Mouse (Mus musculus) forebrain, embryonic 13.5 days (tissue): ENCODE data around the gene Gfod1. TPM values are rescaled to one million over a fixed set of nuclear protein-coding genes. Genes with fewer than 3 reads are reported as not detected.

Experiments used
- ATAC-seq: fragments of 200-750 bp; cut with Nextera tagmentation; 2 replicates; pipeline ENCODE4 v1.8.0; 2017
- H3K27ac ChIP-seq: fragments of 300-500 bp; sonication (generic); 2 replicates; pipeline ENCODE4 v1.5.1; 2015; ENCODE audit warnings: inconsistent platforms, mild to moderate bottlenecking, moderate library complexity
- H3K27me3 ChIP-seq: fragments of 300-500 bp; sonication (generic); 2 replicates; pipeline ENCODE4 v1.6.1; 2015; ENCODE audit warnings: mild to moderate bottlenecking, inconsistent platforms
- H3K36me3 ChIP-seq: fragments of 300-500 bp; sonication (generic); 2 replicates; pipeline ENCODE4 v1.6.1; 2015; ENCODE audit warnings: mild to moderate bottlenecking, inconsistent platforms; ENCODE audit not compliant: poor library complexity, severe bottlenecking
- H3K4me1 ChIP-seq: fragments of 300-500 bp; sonication (generic); 2 replicates; pipeline ENCODE4 v1.6.1; 2015; ENCODE audit warnings: inconsistent platforms
- H3K4me2 ChIP-seq: fragments of 300-500 bp; sonication (generic); 2 replicates; pipeline ENCODE4 v1.6.1; 2015; ENCODE audit warnings: inconsistent platforms, mild to moderate bottlenecking, moderate library complexity
- H3K4me3 ChIP-seq: fragments of 300-500 bp; sonication (generic); 2 replicates; pipeline ENCODE4 v1.5.1; 2015; ENCODE audit warnings: mild to moderate bottlenecking, inconsistent platforms
- H3K9ac ChIP-seq: fragments of 300-500 bp; sonication (generic); 2 replicates; pipeline ENCODE4 v1.6.1; 2015; ENCODE audit warnings: mild to moderate bottlenecking, inconsistent platforms
- H3K9me3 ChIP-seq: fragments of 300-500 bp; sonication (generic); replicated peaks from 2 replicates; pipeline ENCODE4 v1.6.1; 2016; ENCODE audit warnings: inconsistent platforms
- WGBS: fragments of 180-500 bp; shearing (Covaris S2); methylation state at CpG from one replicate; pipeline ENCODE4 v1.1.7; 2015; 5-methylcytosine and 5-hydroxymethylcytosine counted together
- polyA plus RNA-seq: library from polyadenylated mRNA; unstranded; fragments of >200 nt; fragmentation: Nextera tagmentation; extraction: Ambion mirVana; gene quantifications from 2 replicates; pipeline ENCODE4 v1.2.1, GENCODE M21; 2015

Gfod1 gene
- polyA plus RNA-seq, 1 experiment from 2014 or later = 1.2 TPM

DNA sequence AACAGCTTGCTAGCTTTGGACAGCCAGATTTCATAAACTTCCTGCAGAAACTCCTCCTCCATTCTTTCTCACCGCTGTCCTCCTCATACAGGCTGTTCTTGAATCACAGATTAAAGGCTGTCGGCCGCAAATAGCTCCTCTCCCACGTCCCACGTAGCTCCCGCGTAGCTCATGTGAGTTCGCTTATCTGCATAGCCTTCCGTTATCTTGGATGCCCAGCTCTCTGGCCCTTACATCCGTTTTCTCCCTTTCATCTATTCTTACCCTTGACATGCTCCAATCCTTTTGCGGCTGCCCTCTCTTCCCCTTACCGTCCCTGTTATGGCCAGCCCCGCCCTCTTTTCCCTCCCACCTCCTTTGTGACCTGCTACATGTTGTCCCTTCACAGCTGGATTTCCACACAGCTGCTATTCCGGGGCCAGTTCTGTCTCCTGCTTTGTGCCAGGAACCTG lies 112.2 kb downstream of the Gfod1 start:
- H3K27ac ChIP-seq = no peak overlapping the region
- no peak for ATAC-seq
- H3K36me3 ChIP-seq = no peaks in the 10 kb centered on the region
- no peak overlapping the region for H3K4me3 ChIP-seq
- peaks cover 6% of the 10 kb centered on the region; the same call in 1 of the 2 replicates for H3K4me1 ChIP-seq
- WGBS = 15% methylated on average over 14 of the region's 14 CpGs
- no peaks in the 10 kb centered on the region for H3K9me3 ChIP-seq
- H3K27me3 ChIP-seq = no peaks in the 10 kb centered on the region
- no peak overlapping the region for H3K9ac ChIP-seq
- peak overlapping the region; percentile 22; the same call in 1 of the 2 replicates for H3K4me2 ChIP-seq

DNA sequence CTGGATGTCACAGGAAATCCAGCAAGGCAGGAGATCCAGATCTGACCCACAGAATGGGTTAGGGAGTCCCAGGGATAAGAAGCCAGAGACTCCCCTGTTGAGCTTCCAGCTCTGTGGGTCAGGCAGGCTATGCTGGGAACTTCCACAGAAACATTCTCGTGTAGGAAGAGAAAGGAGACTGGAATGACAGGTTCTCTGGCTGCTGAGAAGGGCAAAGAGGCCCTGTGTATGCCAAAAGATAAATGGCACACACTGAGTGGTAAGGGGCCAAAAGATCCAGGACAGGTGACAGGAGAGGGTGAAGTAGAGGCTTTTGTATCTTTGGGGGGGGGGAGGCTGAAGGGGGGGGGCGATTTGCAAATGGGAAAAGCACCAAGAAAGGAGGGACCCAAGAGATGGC lies 112.7 kb downstream of the Gfod1 start:
- ATAC-seq = no peak
- no peak overlapping the region for H3K4me3 ChIP-seq
- H3K27me3 ChIP-seq = no peaks in the 10 kb centered on the region
- H3K36me3 ChIP-seq = no peaks in the 10 kb centered on the region
- peaks cover 6% of the 10 kb centered on the region; the same call in 1 of the 2 replicates for H3K4me1 ChIP-seq
- no peak overlapping the region for H3K27ac ChIP-seq
- no peak overlapping the region for H3K9ac ChIP-seq
- WGBS = 20% methylated on average over 1 of the region's 2 CpGs
- no peak overlapping the region for H3K4me2 ChIP-seq
- no peaks in the 10 kb centered on the region for H3K9me3 ChIP-seq

DNA sequence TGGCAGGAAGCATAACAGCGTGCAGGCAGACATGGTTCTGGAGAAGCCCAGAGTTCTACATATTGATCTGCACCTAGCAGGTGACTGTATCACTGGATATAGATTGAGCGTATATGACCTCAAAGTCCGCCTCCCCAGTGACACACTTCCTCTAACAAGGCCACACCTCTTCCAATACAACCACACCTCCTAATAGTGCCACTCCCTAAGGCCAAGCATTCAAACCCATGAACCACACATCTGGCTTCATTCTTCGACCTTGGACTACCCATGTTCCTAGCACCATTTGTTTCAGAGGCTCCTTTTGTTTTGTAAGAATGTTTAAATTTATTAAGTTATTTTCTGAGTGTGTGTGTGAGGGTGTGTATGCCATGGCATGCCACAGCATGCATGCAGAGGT lies 116.2 kb downstream of the Gfod1 start:
- Histone ChIP-seq H3K27ac (no peak overlapping the region), H3K27me3 (no peaks in the 10 kb centered on the region), H3K4me3 (no peak overlapping the region), H3K4me2 (no peak overlapping the region), H3K9me3 (no peaks in the 10 kb centered on the region), H3K9ac (no peak overlapping the region), H3K36me3 (no peaks in the 10 kb centered on the region), H3K4me1 (peaks cover 15% of the 10 kb centered on the region)
- no peak for ATAC-seq
- 95% methylated on average over 4 of the region's 4 CpGs for WGBS

DNA sequence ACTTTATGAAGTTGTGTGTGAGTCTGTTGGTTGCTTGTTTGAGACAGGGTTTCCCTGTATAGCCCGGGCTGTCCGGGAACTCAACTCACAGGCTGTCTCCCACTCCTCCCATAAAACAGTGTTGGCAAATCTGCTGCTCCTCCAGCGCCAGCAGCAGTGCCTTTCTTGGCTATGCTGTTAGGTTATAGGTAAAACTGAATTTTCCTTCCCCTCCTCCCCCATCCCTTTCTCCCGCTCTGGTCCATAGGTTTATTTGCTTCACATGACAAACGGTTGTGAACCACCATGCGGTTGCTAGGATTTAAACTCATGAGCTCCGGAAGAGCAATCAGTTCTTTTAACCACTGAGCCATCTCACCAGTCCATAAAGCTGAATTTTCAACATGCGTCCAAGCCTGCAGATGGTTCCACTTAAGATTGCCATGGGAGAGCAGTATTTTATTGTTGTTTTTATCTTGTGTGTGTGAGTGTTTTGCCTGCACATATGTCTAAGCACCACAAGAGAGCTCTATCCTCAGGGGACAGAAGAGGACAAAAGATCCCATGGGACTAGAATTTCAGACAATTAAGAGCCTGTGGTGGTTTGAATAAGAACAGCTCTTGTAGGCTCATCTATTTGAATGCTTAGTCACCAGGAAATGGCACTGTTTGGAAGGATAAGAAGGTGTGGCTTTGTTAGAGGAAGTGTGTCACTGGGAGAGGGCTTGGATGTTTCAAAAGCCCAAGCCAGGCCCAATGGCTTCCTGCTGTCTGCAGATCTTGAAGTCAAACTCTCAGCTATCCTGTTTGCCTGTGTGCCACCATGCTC lies 120.5 kb downstream of the Gfod1 start:
- WGBS = 44% methylated on average over 8 of the region's 8 CpGs
- Histone ChIP-seq H3K27me3 (no peaks in the 10 kb centered on the region), H3K36me3 (no peaks in the 10 kb centered on the region), H3K4me3 (peak overlapping the region; percentile 31), H3K9me3 (no peaks in the 10 kb centered on the region), H3K27ac (no peak overlapping the region; the same call in 1 of the 2 replicates), H3K4me2 (peak overlapping the region; percentile 54), H3K9ac (peak overlapping the region; percentile 43; the same call in 1 of the 2 replicates), H3K4me1 (peaks cover 16% of the 10 kb centered on the region)
- ATAC-seq = peak; percentile 76

DNA sequence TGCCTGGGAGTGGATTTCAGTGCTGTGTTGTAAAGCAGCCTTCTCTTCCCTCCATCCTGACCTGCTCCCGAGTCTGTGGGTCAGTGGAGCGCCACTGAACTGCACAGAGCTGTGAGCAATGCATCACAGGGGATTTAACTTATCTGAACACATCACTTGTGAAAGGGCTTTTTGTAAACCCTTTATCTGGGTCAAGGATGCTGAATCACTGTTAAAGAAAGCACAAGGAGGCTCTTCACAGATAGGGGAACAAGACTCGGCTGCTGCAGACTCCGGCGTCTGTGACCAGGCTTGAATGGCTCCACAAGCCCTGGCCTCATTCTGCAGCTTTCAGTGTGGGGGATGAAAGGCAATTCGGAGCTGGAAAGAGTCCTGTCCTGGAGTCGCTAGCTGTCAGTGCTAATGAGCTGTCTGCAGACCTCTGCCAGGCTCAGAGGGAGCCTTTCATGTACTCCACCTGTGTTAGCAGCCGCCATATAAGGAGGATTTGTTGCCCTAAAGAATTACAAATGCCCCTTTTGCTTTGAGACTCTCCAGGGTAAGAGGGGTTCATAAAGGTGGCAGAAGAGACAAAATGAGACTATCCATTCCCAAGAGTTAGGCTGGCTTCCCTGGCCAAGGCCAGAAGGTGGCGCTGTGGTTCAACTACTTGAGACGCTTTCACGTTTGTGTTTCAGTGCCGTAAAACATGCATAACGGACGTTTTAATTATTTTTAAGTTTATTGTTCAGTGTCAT lies 121.3 kb downstream of the Gfod1 start:
- 0 out of 2 replicates have a peak overlapping the region, but pooled peaks have one; percentile 5 for H3K27ac ChIP-seq
- H3K4me3 ChIP-seq = peak overlapping the region; percentile 31
- H3K9ac ChIP-seq = peak overlapping the region; percentile 45
- no peaks in the 10 kb centered on the region for H3K9me3 ChIP-seq
- WGBS = 8% methylated on average over 14 of the region's 14 CpGs
- H3K36me3 ChIP-seq = no peaks in the 10 kb centered on the region
- H3K4me2 ChIP-seq = peak overlapping the region; percentile 54
- H3K4me1 ChIP-seq = peaks cover 16% of the 10 kb centered on the region
- no peaks in the 10 kb centered on the region for H3K27me3 ChIP-seq
- peak; percentile 79 for ATAC-seq

DNA sequence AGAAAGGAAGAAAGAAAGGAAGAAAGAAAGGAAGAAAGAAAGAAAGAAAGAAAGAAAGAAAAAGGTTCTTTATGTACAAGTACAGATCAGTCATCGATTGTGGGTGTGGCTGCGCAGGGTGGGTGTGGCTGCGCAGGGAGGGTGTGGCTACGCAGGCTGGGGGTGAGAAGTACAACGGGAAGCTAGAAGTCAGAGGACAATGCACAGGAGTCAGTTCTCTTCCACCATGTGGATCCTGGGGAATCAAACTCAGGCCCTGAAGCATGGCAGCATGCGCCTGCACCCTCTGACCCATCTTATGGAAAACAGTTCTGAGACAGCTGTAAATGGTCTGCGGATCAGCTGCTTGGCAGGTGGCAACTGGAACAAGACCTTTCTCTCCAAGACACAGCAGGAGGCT lies 122.9 kb downstream of the Gfod1 start:
- no peak overlapping the region for H3K9ac ChIP-seq
- H3K9me3 ChIP-seq = no peaks in the 10 kb centered on the region
- no peaks in the 10 kb centered on the region for H3K36me3 ChIP-seq
- H3K4me2 ChIP-seq = no peak overlapping the region
- H3K27ac ChIP-seq = no peak overlapping the region
- H3K27me3 ChIP-seq = no peaks in the 10 kb centered on the region
- H3K4me1 ChIP-seq = peaks cover 16% of the 10 kb centered on the region
- 68% methylated on average over 7 of the region's 7 CpGs for WGBS
- no peak for ATAC-seq
- H3K4me3 ChIP-seq = no peak overlapping the region

DNA sequence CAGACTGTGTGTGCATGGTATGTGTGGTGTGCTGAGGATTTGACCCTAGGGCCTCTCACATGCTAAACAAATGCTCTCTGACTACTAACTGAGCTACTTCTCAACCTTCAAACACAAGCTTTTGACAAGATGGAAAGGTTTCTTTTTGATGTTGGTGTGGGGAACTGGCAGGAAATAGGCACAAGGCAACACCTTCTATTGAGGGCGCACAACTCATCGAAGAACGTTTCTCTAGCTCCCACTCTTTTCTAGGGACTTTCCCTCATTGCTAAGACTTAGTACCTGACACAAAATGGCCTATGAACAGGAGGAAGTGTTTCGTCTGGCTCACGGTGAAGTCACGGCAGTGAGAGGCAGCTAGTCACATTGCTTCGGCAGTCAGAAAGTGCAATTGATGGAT lies 126.7 kb downstream of the Gfod1 start:
- H3K4me3 ChIP-seq = no peak overlapping the region
- no peak overlapping the region for H3K27ac ChIP-seq

DNA sequence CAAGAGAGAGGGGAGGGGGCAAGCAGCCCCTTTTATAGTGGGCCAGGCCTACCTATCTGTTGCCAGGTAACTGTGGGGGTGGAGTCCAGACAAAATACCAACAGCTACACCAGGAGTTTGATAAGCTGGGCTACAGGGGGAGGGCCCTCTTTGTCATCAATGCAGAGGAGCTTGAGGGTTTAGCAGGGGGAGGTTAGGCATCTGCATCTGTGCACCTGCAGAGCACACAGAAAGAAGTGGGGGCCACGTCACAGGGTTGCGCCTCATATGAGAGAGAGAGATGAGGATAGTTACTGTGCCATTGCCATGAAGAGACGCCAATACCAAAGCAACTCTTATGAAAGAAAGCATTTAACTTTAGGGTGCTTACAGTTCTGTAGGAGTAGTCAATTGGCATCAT lies 127.3 kb downstream of the Gfod1 start:
- no peak for ATAC-seq
- no peak overlapping the region for H3K4me2 ChIP-seq
- H3K9me3 ChIP-seq = no peaks in the 10 kb centered on the region
- no peak overlapping the region for H3K4me3 ChIP-seq
- 92% methylated on average over 3 of the region's 3 CpGs for WGBS
- peaks cover 6% of the 10 kb centered on the region; the same call in 1 of the 2 replicates for H3K4me1 ChIP-seq
- H3K27me3 ChIP-seq = no peaks in the 10 kb centered on the region
- no peak overlapping the region for H3K9ac ChIP-seq
- no peak overlapping the region for H3K27ac ChIP-seq
- no peaks in the 10 kb centered on the region for H3K36me3 ChIP-seq

More for the DNA sequence above, 126.7 kb downstream of the Gfod1 start:
- no peaks in the 10 kb centered on the region for H3K9me3 ChIP-seq
- no peaks in the 10 kb centered on the region for H3K36me3 ChIP-seq
- 92% methylated on average over 7 of the region's 7 CpGs for WGBS
- ATAC-seq = no peak
- no peak overlapping the region for H3K4me2 ChIP-seq
- peaks cover 2% of the 10 kb centered on the region for H3K4me1 ChIP-seq
- no peaks in the 10 kb centered on the region for H3K27me3 ChIP-seq
- H3K9ac ChIP-seq = no peak overlapping the region

DNA sequence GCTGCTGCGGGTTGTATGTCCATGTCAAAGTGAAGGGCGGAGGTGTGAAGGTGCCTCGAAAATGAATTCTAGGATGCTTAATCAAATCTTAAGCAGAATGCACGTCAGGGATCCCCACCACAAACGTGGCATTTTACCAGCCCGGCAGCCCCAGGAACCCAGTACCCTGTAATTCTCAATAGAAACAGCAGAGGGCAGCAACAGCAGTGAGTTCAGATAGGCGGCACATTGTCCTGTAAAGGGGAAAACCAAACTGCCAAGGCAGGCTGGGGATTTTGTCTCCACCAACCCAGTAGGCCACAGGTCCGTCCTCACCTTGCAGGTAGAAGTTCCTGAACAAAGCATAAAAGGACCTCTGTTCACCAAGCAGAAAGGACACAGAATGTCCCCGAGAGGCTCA lies 130.7 kb downstream of the Gfod1 start:
- Histone ChIP-seq H3K27me3 (no peaks in the 10 kb centered on the region), H3K4me1 (peaks cover 9% of the 10 kb centered on the region), H3K4me2 (no peak overlapping the region), H3K27ac (no peak overlapping the region), H3K4me3 (no peak overlapping the region), H3K9me3 (no peaks in the 10 kb centered on the region), H3K9ac (no peak overlapping the region), H3K36me3 (no peaks in the 10 kb centered on the region)
- WGBS = 16% methylated on average over 9 of the region's 9 CpGs
- no peak for ATAC-seq

DNA sequence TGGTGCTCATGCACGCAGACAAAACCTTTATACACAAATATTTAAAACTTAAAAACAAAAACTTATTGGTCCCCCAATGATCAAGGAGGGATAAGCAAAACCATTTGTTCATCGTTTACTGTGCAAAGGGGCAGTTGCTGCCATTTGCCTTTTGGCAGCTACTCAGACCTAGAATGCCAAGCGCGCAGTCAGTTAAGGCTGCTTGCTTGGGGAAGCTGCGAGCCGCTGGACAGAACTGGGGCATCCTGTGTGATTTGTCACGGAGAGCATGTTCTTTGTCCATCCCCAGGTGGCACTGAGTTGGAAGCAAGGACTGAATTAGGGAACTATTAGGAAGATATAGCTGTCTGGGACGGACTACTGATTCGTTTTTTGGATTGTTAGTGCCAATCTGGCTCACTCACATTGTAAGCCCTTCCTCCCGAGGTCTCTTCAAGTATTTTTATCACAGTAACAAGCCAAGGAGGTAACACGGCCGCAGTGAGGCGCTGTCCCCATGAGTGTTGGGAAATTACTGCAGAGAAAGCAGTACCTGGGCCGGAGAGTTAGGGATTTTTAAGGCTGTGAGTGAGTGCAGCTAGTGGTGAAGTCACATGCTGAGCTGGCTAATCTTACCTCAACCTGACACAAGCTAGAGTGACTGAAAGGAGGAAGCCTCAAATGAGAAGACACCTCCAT lies 131.8 kb downstream of the Gfod1 start:
- no peaks in the 10 kb centered on the region for H3K27me3 ChIP-seq
- H3K9me3 ChIP-seq = no peaks in the 10 kb centered on the region
- ATAC-seq = no peak
- peaks cover 9% of the 10 kb centered on the region for H3K4me1 ChIP-seq
- H3K9ac ChIP-seq = peak overlapping the region; percentile 81
- no peak overlapping the region for H3K27ac ChIP-seq
- no peaks in the 10 kb centered on the region for H3K36me3 ChIP-seq
- 41% methylated on average over 14 of the region's 14 CpGs for WGBS
- H3K4me3 ChIP-seq = peak overlapping the region; percentile 68
- H3K4me2 ChIP-seq = peak overlapping the region; percentile 72

DNA sequence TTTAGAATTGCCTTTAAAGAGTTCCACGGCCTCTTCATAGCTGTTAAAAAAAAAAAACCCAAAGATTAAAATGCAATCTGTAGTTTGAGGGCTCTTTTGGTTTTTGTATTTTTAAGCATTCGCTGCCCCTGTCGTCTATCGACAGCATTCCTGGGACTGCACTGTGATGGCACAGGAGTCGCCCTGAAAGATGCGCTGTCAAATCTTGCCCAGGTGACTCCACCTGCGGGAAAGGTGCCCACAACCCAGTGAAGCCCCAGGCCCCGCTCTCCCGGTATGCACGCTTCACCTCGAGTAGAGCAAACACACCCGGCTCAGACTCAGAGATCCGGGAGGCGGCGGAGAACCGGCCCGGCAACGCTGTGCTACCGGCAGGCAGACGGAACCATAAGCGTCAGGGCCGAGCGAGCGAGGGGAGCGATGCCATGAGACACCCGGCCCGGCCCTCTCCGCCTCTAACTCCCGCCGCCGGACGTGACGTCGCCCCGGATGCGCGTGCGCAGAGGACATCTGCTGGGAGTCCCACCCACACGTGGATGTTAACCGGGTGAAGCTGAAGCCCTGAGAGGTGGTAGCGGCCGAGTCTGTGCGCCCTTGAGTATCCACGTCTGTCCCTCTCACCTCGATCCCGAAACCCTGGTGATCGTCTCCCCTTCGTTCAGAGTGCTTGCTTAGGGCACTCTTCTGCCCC lies 132.8 kb downstream of the Gfod1 start, which contains the start of gene Tbc1d7:
TSS of gene Tbc1d7 (minus strand) at position 482 of the 691 bp plus-strand sequence.
- Histone ChIP-seq H3K9me3 (no peaks in the 10 kb centered on the region), H3K27me3 (no peaks in the 10 kb centered on the region), H3K36me3 (peaks cover under 1% of the 10 kb centered on the region; the same call in 1 of the 2 replicates), H3K4me3 (peak within 1 kb of the TSS; percentile 68), H3K27ac (peak within 1 kb of the TSS; percentile 62; the same call in 1 of the 2 replicates), H3K4me2 (peak within 1 kb of the TSS; percentile 72), H3K4me1 (peaks cover 9% of the 10 kb centered on the region), H3K9ac (peak within 1 kb of the TSS; percentile 81)
- ATAC-seq = peak; percentile 96
- under 1% methylated on average over 48 of the region's 48 CpGs for WGBS
